Mouse (Mus musculus): ENCODE measurements around the gene Aar2.
A peak's percentile ranks its signal among the peaks of the same experiment; 100 is the strongest.
"Not testable (repeated sequence)": the region's sequence is repeated elsewhere in the genome, so short reads cannot be mapped to it uniquely, and the experiment has no call there.

The Aar2 gene

GRCm38 (mm10) chr2:156547123-156547891 is at the start of gene Aar2:
TSS of gene Aar2 (plus strand) at chr2:156547584.
- DNase-seq: peak; percentile 75

- peak; percentile 68 for DNase-seq
Observed at GRCm38 (mm10) chr2:156497915-156498314, 49.5 kb upstream of the Aar2 start.

- no peak for DNase-seq
Observed at GRCm38 (mm10) chr2:156501025-156501424, 46.4 kb upstream of the Aar2 start.

- no peak for DNase-seq
Observed at GRCm38 (mm10) chr2:156505533-156505932, 41.9 kb upstream of the Aar2 start.

- no peak for DNase-seq
Observed at GRCm38 (mm10) chr2:156512028-156512427, 35.4 kb upstream of the Aar2 start.

- no peak for DNase-seq
Observed at GRCm38 (mm10) chr2:156512561-156512960, 34.8 kb upstream of the Aar2 start.

- no peak for DNase-seq
Observed at GRCm38 (mm10) chr2:156515102-156515501, 32.3 kb upstream of the Aar2 start.

GRCm38 (mm10) chr2:156515565-156516185 is 31.7 kb upstream of the Aar2 start:
- DNase-seq: peak; percentile 79

GRCm38 (mm10) chr2:156516678-156517077 is 30.7 kb upstream of the Aar2 start:
- not testable (repeated sequence) for DNase-seq

- no peak for DNase-seq
Observed at GRCm38 (mm10) chr2:156518306-156518705, 29.1 kb upstream of the Aar2 start.

- no peak for DNase-seq
Observed at GRCm38 (mm10) chr2:156519584-156519983, 27.8 kb upstream of the Aar2 start.

GRCm38 (mm10) chr2:156522994-156523393 is 24.4 kb upstream of the Aar2 start:
- DNase-seq: no peak

- no peak for DNase-seq
Observed at GRCm38 (mm10) chr2:156524078-156524477, 23.3 kb upstream of the Aar2 start.

- no peak for DNase-seq
Observed at GRCm38 (mm10) chr2:156529726-156530125, 17.7 kb upstream of the Aar2 start.

GRCm38 (mm10) chr2:156533160-156533559 is 14.2 kb upstream of the Aar2 start:
- no peak for DNase-seq

- no peak for DNase-seq
Observed at GRCm38 (mm10) chr2:156538817-156539555, 8.4 kb upstream of the Aar2 start.

- no peak for DNase-seq
Observed at GRCm38 (mm10) chr2:156540991-156541390, 6.4 kb upstream of the Aar2 start.

GRCm38 (mm10) chr2:156542410-156542809 is 5.0 kb upstream of the Aar2 start:
- DNase-seq: no peak

- no peak for DNase-seq
Observed at GRCm38 (mm10) chr2:156543804-156544203, 3.6 kb upstream of the Aar2 start.

- no peak for DNase-seq
Observed at GRCm38 (mm10) chr2:156552421-156552820, 5.0 kb downstream of the Aar2 start.

GRCm38 (mm10) chr2:156561808-156562207 is 14.4 kb downstream of the Aar2 start:
- DNase-seq: no peak

GRCm38 (mm10) chr2:156563557-156563956 is 16.2 kb downstream of the Aar2 start:
- DNase-seq: no peak

GRCm38 (mm10) chr2:156566512-156566911 is 19.1 kb downstream of the Aar2 start:
- peak; percentile 51 for DNase-seq

- no peak for DNase-seq
Observed at GRCm38 (mm10) chr2:156568647-156569046, 21.3 kb downstream of the Aar2 start.

Measured in cerebellum, adult 11 months (tissue).